8 mouse cellular contexts compared by ENCODE assay signal in the genomic region with DNA sequence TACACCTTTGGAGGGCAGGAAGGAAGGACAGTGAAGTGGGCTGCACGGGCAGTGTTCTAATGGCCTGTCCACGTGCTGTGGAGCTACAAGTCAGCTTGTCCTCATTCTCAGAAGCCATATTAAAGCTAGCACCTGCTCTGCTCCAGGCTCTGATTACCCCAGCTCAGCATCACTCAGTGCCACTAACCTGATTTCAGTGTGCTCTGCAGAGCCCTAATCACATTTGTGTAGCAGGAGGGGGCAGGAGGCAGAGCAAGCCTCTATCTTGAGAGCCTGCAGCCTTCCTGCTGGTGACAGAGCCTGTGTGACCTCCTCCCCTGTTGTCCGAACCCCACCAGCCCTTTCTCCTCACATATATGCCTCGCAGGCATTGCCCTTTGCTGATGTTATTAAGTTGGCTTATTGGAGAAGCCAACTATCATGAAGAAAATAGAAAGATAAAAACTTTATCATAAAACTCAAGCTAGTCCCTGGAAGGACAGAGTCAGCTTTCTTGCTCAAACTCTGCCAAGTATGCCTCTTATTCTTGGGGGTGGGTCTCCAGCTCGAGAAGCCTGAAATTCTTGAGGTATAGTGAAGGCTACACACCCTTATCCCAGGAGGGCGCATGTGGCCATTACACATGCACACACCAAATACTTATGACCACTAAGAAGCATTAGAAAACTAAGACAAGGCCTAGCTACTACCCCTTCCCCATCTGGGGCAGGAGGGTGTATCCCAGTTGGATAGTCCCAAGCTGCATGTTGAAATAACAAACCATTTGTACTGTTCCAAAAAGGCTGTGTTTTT. TPM values are rescaled to one million over a fixed set of nuclear protein-coding genes. Genes with fewer than 3 reads are reported as not detected.
DNase-seq lines count a peak whose midpoint lies in the region; ATAC-seq and TF ChIP-seq lines count a peak whose summit lies in the region.

No protein-coding gene starts in this region.

- no peak overlapping the region for H3K4me2 ChIP-seq in intestine, embryonic 14.5 days (ENCODE audit: low read length)
- H3K4me2 ChIP-seq in intestine, postnatal 0 days (replicated peaks; ENCODE audit: low read depth): no peak overlapping the region
- no peak overlapping the region for H3K4me2 ChIP-seq in hindbrain, embryonic 14.5 days (replicated peaks)
- no peak overlapping the region for H3K4me2 ChIP-seq in neural tube, embryonic 15.5 days

- peak overlapping the region; percentile 52 for H3K27ac ChIP-seq in intestine, embryonic 14.5 days (ENCODE audit: low read depth)
- H3K27ac ChIP-seq in intestine, postnatal 0 days (ENCODE audit: low read depth, low read length): no peak overlapping the region
- H3K27ac ChIP-seq in hindbrain, embryonic 14.5 days: peak overlapping the region; percentile 62
- peak overlapping the region; percentile 18; the same call in 1 of the 2 replicates for H3K27ac ChIP-seq in neural tube, embryonic 15.5 days (replicated peaks)

- ATAC-seq in intestine, embryonic 14.5 days (replicated peaks; ENCODE audit: low FRiP score, low TSS enrichment, low read depth): peak; percentile 34; the same call in 1 of the 2 replicates
- ATAC-seq in intestine, postnatal 0 days: no peak
- ATAC-seq in hindbrain, embryonic 14.5 days (ENCODE audit: low FRiP score): peak; percentile 32
- 0 out of 2 replicates have a peak, but pooled peaks have one; percentile 23 for ATAC-seq in neural tube, embryonic 15.5 days (ENCODE audit: low FRiP score)

- DNase-seq in cerebellum, adult 11-12 months: peak; percentile 36
- DNase-seq in cerebellum, adult 11 months: no peak
- peak; percentile 55 for DNase-seq in intestine, embryonic 14.5 days (ENCODE audit: low spot score)
- DNase-seq in hindbrain, embryonic 14.5 days (ENCODE audit: low spot score): no peak
- no peak for DNase-seq in adrenal gland, postnatal 10 days
- DNase-seq in adrenal gland, postnatal 25 days: no peak

- no peaks in the 10 kb centered on the region for H3K9me3 ChIP-seq in intestine, embryonic 14.5 days (ENCODE audit: control insufficient read depth, low read length)
- no peaks in the 10 kb centered on the region for H3K9me3 ChIP-seq in intestine, postnatal 0 days (ENCODE audit: control insufficient read depth)
- H3K9me3 ChIP-seq in hindbrain, embryonic 14.5 days (ENCODE audit: control insufficient read depth, low read length): no peaks in the 10 kb centered on the region
- no peaks in the 10 kb centered on the region for H3K9me3 ChIP-seq in neural tube, embryonic 15.5 days (replicated peaks)

- no peaks in the 10 kb centered on the region for H3K27me3 ChIP-seq in intestine, embryonic 14.5 days (replicated peaks; ENCODE audit: control insufficient read depth, insufficient read depth, low read length)
- no peaks in the 10 kb centered on the region for H3K27me3 ChIP-seq in intestine, postnatal 0 days (replicated peaks; ENCODE audit: control insufficient read depth, insufficient read depth, low read length)
- no peaks in the 10 kb centered on the region for H3K27me3 ChIP-seq in hindbrain, embryonic 14.5 days (ENCODE audit: control insufficient read depth, insufficient read depth, low read length)
- no peaks in the 10 kb centered on the region for H3K27me3 ChIP-seq in neural tube, embryonic 15.5 days (replicated peaks)

- no peaks in the 10 kb centered on the region for H3K36me3 ChIP-seq in intestine, embryonic 14.5 days (ENCODE audit: control insufficient read depth, insufficient read depth, low read length)
- peaks cover 4% of the 10 kb centered on the region; the same call in 1 of the 2 replicates for H3K36me3 ChIP-seq in intestine, postnatal 0 days (ENCODE audit: control insufficient read depth, insufficient read depth)
- H3K36me3 ChIP-seq in hindbrain, embryonic 14.5 days (replicated peaks; ENCODE audit: control insufficient read depth, insufficient read depth): no peaks in the 10 kb centered on the region
- H3K36me3 ChIP-seq in neural tube, embryonic 15.5 days: no peaks in the 10 kb centered on the region

- 66% methylated on average over 6 of the region's 6 CpGs for WGBS in intestine, embryonic 14.5 days
- WGBS in intestine, postnatal 0 days: 65% methylated on average over 6 of the region's 6 CpGs
- WGBS in hindbrain, embryonic 14.5 days: 74% methylated on average over 6 of the region's 6 CpGs
- 68% methylated on average over 6 of the region's 6 CpGs for WGBS in neural tube, embryonic 15.5 days

- no peak overlapping the region for H3K4me3 ChIP-seq in intestine, embryonic 14.5 days (ENCODE audit: low read depth, low read length)
- H3K4me3 ChIP-seq in intestine, postnatal 0 days (ENCODE audit: low read depth, low read length): no peak overlapping the region
- no peak overlapping the region for H3K4me3 ChIP-seq in hindbrain, embryonic 14.5 days (replicated peaks; ENCODE audit: low read length)
- H3K4me3 ChIP-seq in neural tube, embryonic 15.5 days (replicated peaks): no peak overlapping the region

- peaks cover 36% of the 10 kb centered on the region for H3K4me1 ChIP-seq in intestine, embryonic 14.5 days (replicated peaks; ENCODE audit: control insufficient read depth, insufficient read depth, low read length)
- H3K4me1 ChIP-seq in intestine, postnatal 0 days (replicated peaks; ENCODE audit: control insufficient read depth, insufficient read depth, low read length): no peaks in the 10 kb centered on the region
- H3K4me1 ChIP-seq in hindbrain, embryonic 14.5 days (replicated peaks; ENCODE audit: control insufficient read depth, insufficient read depth, low read length): peaks cover 15% of the 10 kb centered on the region; the same call in 1 of the 2 replicates
- H3K4me1 ChIP-seq in neural tube, embryonic 15.5 days: peaks cover 22% of the 10 kb centered on the region

- H3K9ac ChIP-seq in intestine, embryonic 14.5 days (ENCODE audit: low read length): no peak overlapping the region
- no peak overlapping the region for H3K9ac ChIP-seq in intestine, postnatal 0 days (ENCODE audit: low read depth, low read length)
- no peak overlapping the region for H3K9ac ChIP-seq in hindbrain, embryonic 14.5 days
- H3K9ac ChIP-seq in neural tube, embryonic 15.5 days (replicated peaks): no peak overlapping the region

- no peak for TF ChIP-seq CTCF in intestine, postnatal 0 days (IDR thresholded peaks at IDR 0.05; ENCODE audit: low read depth)

RNA-seq across cellular contexts. Expression of a gene that starts 41.9 kb away (rescaled TPM):
- 61.7 and 63.7 TPM in 2 replicates for polyA plus RNA-seq in intestine, embryonic 14.5 days (2014; fragmentation: Nextera tagmentation; extraction: Ambion mirVana)
- 8.1 and 8.3 TPM in 2 replicates for polyA plus RNA-seq in intestine, postnatal 0 days (2015; fragmentation: Nextera tagmentation; extraction: Ambion mirVana)
- 13.3 and 14.8 TPM in 2 replicates for polyA plus RNA-seq in hindbrain, embryonic 14.5 days (2014; fragmentation: Nextera tagmentation; extraction: Ambion mirVana)
- 8.7 and 19.6 TPM in 2 replicates for polyA plus RNA-seq in neural tube, embryonic 15.5 days (2015; fragmentation: Nextera tagmentation; extraction: Ambion mirVana)
- total RNA-seq in adrenal gland, postnatal 10 days (2021): 10 to 100 TPM in 1 of 2 experiments, 1 to 10 TPM in 1; 8.9 to 12.1 TPM
- total RNA-seq in adrenal gland, postnatal 25 days (2021): 7.2 and 7.5 TPM in 2 replicates

RNA-seq across cellular contexts. Expression of a gene that starts 47.3 kb away (rescaled TPM):
- 34.8 and 37.3 TPM in 2 replicates for polyA plus RNA-seq in intestine, embryonic 14.5 days (2014; fragmentation: Nextera tagmentation; extraction: Ambion mirVana)
- polyA plus RNA-seq in intestine, postnatal 0 days (2015; fragmentation: Nextera tagmentation; extraction: Ambion mirVana): 19.2 and 20.9 TPM in 2 replicates
- polyA plus RNA-seq in hindbrain, embryonic 14.5 days (2014; fragmentation: Nextera tagmentation; extraction: Ambion mirVana): 7.0 and 9.3 TPM in 2 replicates
- 4.7 and 5.5 TPM in 2 replicates for polyA plus RNA-seq in neural tube, embryonic 15.5 days (2015; fragmentation: Nextera tagmentation; extraction: Ambion mirVana)
- total RNA-seq in adrenal gland, postnatal 10 days (2021): 10 to 100 TPM; 72.6 to 85.6 TPM
- total RNA-seq in adrenal gland, postnatal 25 days (2021): 45.0 and 70.3 TPM in 2 replicates

Comparison
In these comparisons a context has a peak if more than half of its experiments do, and no peak if none do; other contexts are left out.
1. DNase-seq: peak in cerebellum, adult 11-12 months (single experiment) and intestine, embryonic 14.5 days (single experiment); none in cerebellum, adult 11 months (single experiment), hindbrain, embryonic 14.5 days (single experiment), adrenal gland, postnatal 10 days (single experiment) and adrenal gland, postnatal 25 days (single experiment).